Mouse (Mus musculus): ENCODE measurements around the gene Cfap45. TPM values are rescaled to one million over a fixed set of nuclear protein-coding genes. Genes with fewer than 3 reads are reported as not detected.

Gene Cfap45
- polyA plus RNA-seq, 1 experiment from 2014 or later, result 4.6 TPM

GRCm38 (mm10) chr1:172580116-172580515 lies 59.5 kb downstream of the Cfap45 start:
- TF ChIP-seq CTCF (IDR thresholded peaks at IDR 0.05; ENCODE audit: low read depth) (no peak), EP300 (optimal IDR thresholded peaks at IDR 0.05) (peak; percentile 50)
- H3K4me2 ChIP-seq (replicated peaks; ENCODE audit: low read depth), result no peak overlapping the region
- H3K9ac ChIP-seq (ENCODE audit: low read length), result no peak overlapping the region

DNA sequence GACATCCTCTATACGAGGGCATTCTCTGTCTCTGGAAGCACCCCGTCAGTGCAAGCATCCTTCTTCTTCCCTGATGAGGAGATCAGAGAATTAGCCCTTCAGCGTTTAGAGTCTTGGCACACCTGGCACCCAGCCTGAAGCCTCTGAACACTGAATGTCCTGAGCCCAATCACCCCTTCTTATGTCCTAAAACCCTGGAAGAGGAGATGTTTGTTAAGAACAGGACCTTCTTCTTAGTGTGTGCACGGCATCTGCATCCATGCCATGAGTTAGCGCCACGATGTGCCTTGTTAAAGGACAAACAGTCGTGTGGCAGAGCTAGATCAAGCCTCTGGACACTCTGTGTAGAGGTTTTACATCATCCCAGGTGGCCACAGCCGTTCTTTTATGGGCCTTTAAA lies 61.8 kb downstream of the Cfap45 start:
- TF ChIP-seq EP300 (optimal IDR thresholded peaks at IDR 0.05) (no peak), CTCF (IDR thresholded peaks at IDR 0.05; ENCODE audit: low read depth) (no peak)

More at GRCm38 (mm10) chr1:172580116-172580515, 59.5 kb downstream of the Cfap45 start:
- Histone ChIP-seq H3K4me1 (replicated peaks; ENCODE audit: control insufficient read depth, insufficient read depth) (no peaks in the 10 kb centered on the region), H3K36me3 (ENCODE audit: control insufficient read depth, insufficient read depth, low read length) (no peaks in the 10 kb centered on the region), H3K27ac (replicated peaks) (0 out of 2 replicates have a peak overlapping the region, but pooled peaks have one; percentile 53), H3K9me3 (ENCODE audit: control insufficient read depth, low read length) (no peaks in the 10 kb centered on the region), H3K27me3 (ENCODE audit: control insufficient read depth, insufficient read depth, low read length) (no peaks in the 10 kb centered on the region), H3K4me3 (ENCODE audit: low read depth, low read length) (no peak overlapping the region)
- 38% methylated on average over 6 of the region's 6 CpGs for WGBS
- no peak for DNase-seq (ENCODE audit: low spot score)
- peak; percentile 68 for ATAC-seq (ENCODE audit: low FRiP score, low TSS enrichment)

GRCm38 (mm10) chr1:172584271-172584670 lies 63.7 kb downstream of the Cfap45 start:
- Histone ChIP-seq H3K4me2 (replicated peaks; ENCODE audit: low read depth) (no peak overlapping the region), H3K9me3 (ENCODE audit: control insufficient read depth, low read length) (no peaks in the 10 kb centered on the region), H3K27me3 (ENCODE audit: control insufficient read depth, insufficient read depth, low read length) (no peaks in the 10 kb centered on the region), H3K36me3 (ENCODE audit: control insufficient read depth, insufficient read depth, low read length) (no peaks in the 10 kb centered on the region), H3K27ac (replicated peaks) (no peak overlapping the region), H3K9ac (ENCODE audit: low read length) (no peak overlapping the region), H3K4me1 (replicated peaks; ENCODE audit: control insufficient read depth, insufficient read depth) (no peaks in the 10 kb centered on the region), H3K4me3 (ENCODE audit: low read depth, low read length) (no peak overlapping the region)
- TF ChIP-seq EP300 (optimal IDR thresholded peaks at IDR 0.05) (no peak), CTCF (IDR thresholded peaks at IDR 0.05; ENCODE audit: low read depth) (no peak)
- ATAC-seq (ENCODE audit: low FRiP score, low TSS enrichment) (no peak), DNase-seq (ENCODE audit: low spot score) (no peak)
- WGBS, result 84% methylated on average over 6 of the region's 6 CpGs

More for the DNA sequence above, 61.8 kb downstream of the Cfap45 start:
- H3K4me3 ChIP-seq (ENCODE audit: low read depth, low read length), result no peak overlapping the region
- H3K4me1 ChIP-seq (replicated peaks; ENCODE audit: control insufficient read depth, insufficient read depth), result no peaks in the 10 kb centered on the region
- H3K9me3 ChIP-seq (ENCODE audit: control insufficient read depth, low read length), result no peaks in the 10 kb centered on the region
- no peak overlapping the region for H3K9ac ChIP-seq (ENCODE audit: low read length)
- H3K27me3 ChIP-seq (ENCODE audit: control insufficient read depth, insufficient read depth, low read length), result no peaks in the 10 kb centered on the region
- H3K27ac ChIP-seq (replicated peaks), result no peak overlapping the region
- no peaks in the 10 kb centered on the region for H3K36me3 ChIP-seq (ENCODE audit: control insufficient read depth, insufficient read depth, low read length)
- H3K4me2 ChIP-seq (replicated peaks; ENCODE audit: low read depth), result no peak overlapping the region
- WGBS, result 82% methylated on average over 8 of the region's 8 CpGs
- no peak for ATAC-seq (ENCODE audit: low FRiP score, low TSS enrichment)
- DNase-seq (ENCODE audit: low spot score), result no peak

GRCm38 (mm10) chr1:172585026-172585425 lies 64.4 kb downstream of the Cfap45 start:
- TF ChIP-seq CTCF (IDR thresholded peaks at IDR 0.05; ENCODE audit: low read depth), result no peak
- TF ChIP-seq EP300 (optimal IDR thresholded peaks at IDR 0.05), result no peak
- no peaks in the 10 kb centered on the region for H3K36me3 ChIP-seq (ENCODE audit: control insufficient read depth, insufficient read depth, low read length)
- WGBS, result 49% methylated on average over 4 of the region's 4 CpGs
- no peak overlapping the region for H3K27ac ChIP-seq (replicated peaks)
- no peak overlapping the region for H3K4me2 ChIP-seq (replicated peaks; ENCODE audit: low read depth)
- H3K9ac ChIP-seq (ENCODE audit: low read length), result no peak overlapping the region
- no peaks in the 10 kb centered on the region for H3K9me3 ChIP-seq (ENCODE audit: control insufficient read depth, low read length)
- DNase-seq (ENCODE audit: low spot score) (no peak), ATAC-seq (ENCODE audit: low FRiP score, low TSS enrichment) (no peak)
- H3K4me1 ChIP-seq (replicated peaks; ENCODE audit: control insufficient read depth, insufficient read depth), result no peaks in the 10 kb centered on the region
- no peak overlapping the region for H3K4me3 ChIP-seq (ENCODE audit: low read depth, low read length)
- H3K27me3 ChIP-seq (ENCODE audit: control insufficient read depth, insufficient read depth, low read length), result no peaks in the 10 kb centered on the region

DNA sequence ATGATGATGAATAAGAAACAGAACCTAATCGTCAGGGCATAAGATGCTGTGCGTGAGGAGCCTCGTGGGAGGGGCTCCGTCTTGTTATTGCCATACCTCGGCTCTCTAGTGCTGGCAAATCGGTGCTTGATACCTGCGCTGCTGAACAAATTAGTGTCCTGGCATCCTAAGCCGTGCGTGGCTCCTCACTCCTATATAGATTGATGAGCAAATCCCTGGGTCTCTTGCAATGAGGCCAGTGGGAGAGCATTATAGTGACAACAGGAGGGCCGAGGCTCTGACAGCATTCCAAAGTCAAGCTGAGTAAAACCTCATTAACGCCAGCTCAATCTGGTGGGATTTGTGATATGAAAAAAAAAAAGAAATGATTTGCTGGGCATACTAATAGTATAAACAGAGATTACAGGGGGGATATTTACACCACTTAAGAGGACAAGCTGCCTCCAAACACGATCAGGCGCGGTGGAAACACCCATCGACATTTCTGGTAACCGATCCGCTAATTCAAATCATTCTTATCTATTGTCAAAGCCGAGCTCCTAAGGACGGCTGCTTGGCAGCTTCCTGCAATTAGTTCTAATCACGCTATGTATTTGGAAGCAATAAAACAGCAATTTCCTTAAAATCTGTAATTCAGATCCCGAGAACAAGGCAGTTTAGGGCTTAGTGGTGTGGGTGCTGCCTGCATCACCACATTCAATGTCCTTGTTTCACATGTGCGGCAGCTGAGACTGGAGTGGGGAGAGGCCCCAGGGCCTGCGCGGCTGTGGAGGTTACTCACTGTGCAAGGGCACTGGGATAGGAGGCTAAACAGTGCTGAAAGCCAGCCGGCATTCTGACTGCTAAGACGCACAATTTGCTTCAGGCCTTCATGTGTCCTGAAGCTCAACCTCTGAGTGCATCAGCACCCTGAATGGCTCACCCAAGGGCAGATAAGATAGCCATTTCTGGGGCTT lies 65.3 kb downstream of the Cfap45 start:
- no peak overlapping the region for H3K4me3 ChIP-seq (ENCODE audit: low read depth, low read length)
- H3K9ac ChIP-seq (ENCODE audit: low read length), result no peak overlapping the region
- DNase-seq (ENCODE audit: low spot score) (no peak), ATAC-seq (ENCODE audit: low FRiP score, low TSS enrichment) (no peak)
- H3K9me3 ChIP-seq (ENCODE audit: control insufficient read depth, low read length), result no peaks in the 10 kb centered on the region
- no peak overlapping the region for H3K4me2 ChIP-seq (replicated peaks; ENCODE audit: low read depth)
- TF ChIP-seq CTCF (IDR thresholded peaks at IDR 0.05; ENCODE audit: low read depth) (no peak), EP300 (optimal IDR thresholded peaks at IDR 0.05) (no peak)
- H3K36me3 ChIP-seq (ENCODE audit: control insufficient read depth, insufficient read depth, low read length), result no peaks in the 10 kb centered on the region
- WGBS, result 38% methylated on average over 26 of the region's 26 CpGs
- no peak overlapping the region for H3K27ac ChIP-seq (replicated peaks)
- no peaks in the 10 kb centered on the region for H3K27me3 ChIP-seq (ENCODE audit: control insufficient read depth, insufficient read depth, low read length)
- H3K4me1 ChIP-seq (replicated peaks; ENCODE audit: control insufficient read depth, insufficient read depth), result no peaks in the 10 kb centered on the region

GRCm38 (mm10) chr1:172590385-172590784 lies 69.8 kb downstream of the Cfap45 start, which contains the start of gene Slamf8:
Slamf8 (minus strand) TSS chr1:172590568.
- Histone ChIP-seq H3K27me3 (ENCODE audit: control insufficient read depth, insufficient read depth, low read length) (no peaks in the 10 kb centered on the region), H3K4me1 (replicated peaks; ENCODE audit: control insufficient read depth, insufficient read depth) (no peaks in the 10 kb centered on the region), H3K4me3 (ENCODE audit: low read depth, low read length) (no peak within 1 kb of the TSS), H3K4me2 (replicated peaks; ENCODE audit: low read depth) (no peak within 1 kb of the TSS), H3K27ac (replicated peaks) (no peak within 1 kb of the TSS), H3K9ac (ENCODE audit: low read length) (no peak within 1 kb of the TSS), H3K36me3 (ENCODE audit: control insufficient read depth, insufficient read depth, low read length) (no peaks in the 10 kb centered on the region), H3K9me3 (ENCODE audit: control insufficient read depth, low read length) (no peaks in the 10 kb centered on the region)
- TF ChIP-seq EP300 (optimal IDR thresholded peaks at IDR 0.05) (no peak), CTCF (IDR thresholded peaks at IDR 0.05; ENCODE audit: low read depth) (no peak)
- ATAC-seq (ENCODE audit: low FRiP score, low TSS enrichment), result no peak
- no peak for DNase-seq (ENCODE audit: low spot score)
- 53% methylated on average over 7 of the region's 7 CpGs for WGBS

Measured in stomach, postnatal 0 days (tissue).